8 mouse cellular contexts compared by ENCODE assay signal in the genomic region with DNA sequence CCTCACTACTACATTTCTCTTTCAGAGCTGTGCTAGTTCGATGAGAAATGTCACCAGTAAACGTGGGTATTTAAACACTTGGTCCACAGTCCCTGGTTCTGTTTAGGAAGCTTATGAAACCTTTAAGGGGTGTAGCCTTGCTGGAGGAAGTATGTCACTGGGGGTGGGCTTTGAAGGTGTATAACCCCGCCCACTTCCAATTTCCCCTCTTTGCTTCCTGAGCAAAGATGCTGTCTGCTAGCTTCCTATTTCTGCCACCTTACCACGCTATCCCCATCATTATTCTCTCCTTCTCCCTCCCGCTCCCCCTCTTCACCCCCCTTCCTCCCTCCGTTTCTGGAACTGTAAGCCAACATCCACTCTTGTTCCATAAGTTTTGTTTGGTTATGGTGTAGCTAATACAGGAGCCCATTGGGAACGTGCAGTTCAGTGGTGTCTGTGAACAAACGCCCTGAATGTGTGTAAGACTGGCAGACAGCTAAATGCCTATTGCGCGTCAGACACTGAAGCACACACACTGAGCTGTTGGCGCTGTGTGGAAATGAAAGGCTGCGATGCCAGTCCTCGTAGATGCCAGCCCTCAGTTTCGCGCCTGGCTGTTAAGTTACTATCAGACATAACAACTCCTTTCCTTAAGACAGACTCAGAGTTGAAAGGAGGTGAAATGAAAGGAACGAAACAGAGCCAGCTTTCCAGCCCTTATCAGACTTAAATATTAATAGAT. TPM values are rescaled to one million over a fixed set of nuclear protein-coding genes. Genes with fewer than 3 reads are reported as not detected.
A peak's percentile ranks its signal among the peaks of the same experiment; 100 is the strongest.
DNase-seq lines count a peak whose midpoint lies in the region; ATAC-seq lines count a peak whose summit lies in the region.

No protein-coding gene starts in this region.

- H3K4me2 ChIP-seq in heart, embryonic 14.5 days (ENCODE audit: low read length) = peak overlapping the region; percentile 30

- H3K4me1 ChIP-seq in heart, embryonic 14.5 days (ENCODE audit: control insufficient read depth in 2 of 2, insufficient read depth in 2 of 2, low read length in 2 of 2) = peaks cover 21 to 24% of the 10 kb centered on the region in 2 experiments

- no peaks in the 10 kb centered on the region for H3K36me3 ChIP-seq in heart, embryonic 14.5 days (ENCODE audit: control insufficient read depth, insufficient read depth, low read length)

- no peaks in the 10 kb centered on the region for H3K9me3 ChIP-seq in heart, embryonic 14.5 days (ENCODE audit: control insufficient read depth, low read length)

- 78% methylated on average over 16 of the region's 16 CpGs for WGBS in heart, embryonic 14.5 days

- no peak overlapping the region for H3K4me3 ChIP-seq in heart, embryonic 14.5 days (ENCODE audit: control insufficient read depth in 1 of 2, insufficient read depth in 1 of 2, low read depth in 1 of 2, low read length in 2 of 2)

- no peak for DNase-seq in heart, postnatal 14 days
- peak; percentile 40 to 51 for DNase-seq in spleen, postnatal 36 days (ENCODE audit: low spot score in 2 of 2)
- DNase-seq in spleen, adult 18-20 months = no peak
- DNase-seq in retina, embryonic 14.5 days (ENCODE audit: low spot score) = no peak
- DNase-seq in gastrocnemius, adult 8-10 months (ENCODE audit: low spot score in 2 of 2) = no peak

- no peak for ATAC-seq in heart, embryonic 14.5 days (ENCODE audit: insufficient number of reproducible peaks, insufficient read depth, low FRiP score, low read depth)
- peak; percentile 9 to 43; a peak in 2 of 4 replicates for ATAC-seq in hematopoietic stem cell, adult 5-6 weeks (replicated peaks in 1 of 2; ENCODE audit: insufficient read depth in 1 of 2, low FRiP score in 2 of 2, low TSS enrichment in 1 of 2, low read depth in 1 of 2, poor library complexity in 2 of 2, severe bottlenecking in 2 of 2)
- ATAC-seq in activated CD4-positive, CD25-positive, alpha-beta regulatory T cell, adult 4 months = no peak

- no peak overlapping the region for H3K9ac ChIP-seq in heart, embryonic 14.5 days (ENCODE audit: low read length)

- H3K27me3 ChIP-seq in heart, embryonic 14.5 days (ENCODE audit: control insufficient read depth, insufficient read depth, low read length) = no peaks in the 10 kb centered on the region

- peak overlapping the region in 1 of 2 experiments; percentile 38; a peak in 2 of 4 replicates for H3K27ac ChIP-seq in heart, embryonic 14.5 days (replicated peaks in 1 of 2; ENCODE audit: control insufficient read depth in 1 of 2, insufficient read depth in 1 of 2, low read depth in 2 of 2, low read length in 2 of 2)

- intact Hi-C loops in heart, postnatal 14 days (cut with DNase I) = loop anchor here (2.0 kb wide), 1 partner anchor 41 kb away; no protein-coding TSS in a partner anchor

RNA-seq across cellular contexts. Expression of gene Fry, which starts 37.8 kb away (rescaled TPM):
- 42.2 and 43.5 TPM in 2 replicates for polyA plus RNA-seq in heart, embryonic 14.5 days (2014; fragmentation: Nextera tagmentation; extraction: Ambion mirVana)
- total RNA-seq in heart, postnatal 14 days (2021) = 100 to 1,000 TPM; 150 to 174 TPM
- total RNA-seq in hematopoietic stem cell, adult 5-6 weeks (2017) = 22.6 and 28.2 TPM in 2 replicates
- 10 to 100 TPM; 12.7 to 17.8 TPM for polyA plus RNA-seq in activated CD4-positive, CD25-positive, alpha-beta regulatory T cell, adult 4 months (2017; shearing (Covaris generic))
- total RNA-seq in gastrocnemius, adult 8-10 months (2022) = 10 to 100 TPM; 66.6 to 79.5 (median 70.9) TPM

Comparison
In these comparisons a context has a peak if more than half of its experiments do, and no peak if none do; other contexts are left out.
1. DNase-seq: peak in spleen, postnatal 36 days (2 of 2); none in heart, postnatal 14 days (0 of 2), spleen, adult 18-20 months (0 of 2), retina, embryonic 14.5 days (single experiment) and gastrocnemius, adult 8-10 months (0 of 2).
2. ATAC-seq: peak in hematopoietic stem cell, adult 5-6 weeks (2 of 2); none in heart, embryonic 14.5 days (single experiment) and activated CD4-positive, CD25-positive, alpha-beta regulatory T cell, adult 4 months (single experiment).